Mouse (Mus musculus) brain, embryonic 14.5 days (tissue): Measurements from ENCODE around the gene Zfp346.

Experiments used
- CTCF ChIP-seq: fragments of 200-500 bp; IDR thresholded peaks from 2 replicates; pipeline ENCODE4 v1.5.1; 2012; ENCODE audit warnings: inconsistent platforms, mild to moderate bottlenecking, moderate library complexity, borderline replicate concordance; ENCODE audit not compliant: insufficient read depth, insufficient read length; ENCODE audit errors: extremely low read depth
- POLR2A ChIP-seq: fragments of 200-500 bp; IDR thresholded peaks from 2 replicates; pipeline ENCODE4 v1.6.1; 2012; ENCODE audit warnings: mild to moderate bottlenecking, inconsistent platforms, borderline replicate concordance; ENCODE audit not compliant: poor library complexity, insufficient read depth, insufficient read length, severe bottlenecking; ENCODE audit errors: extremely low read depth

GRCm38 (mm10) chr13:55176265-55176664, 71.2 kb downstream of the Zfp346 start:
- TF ChIP-seq CTCF (no peak), POLR2A (no peak)
